Mouse (Mus musculus) kidney, adult 2 months (tissue): ENCODE measurements around the gene Csrp1. TPM values are rescaled to one million over a fixed set of nuclear protein-coding genes. Genes with fewer than 3 reads are reported as not detected.
A peak's percentile ranks its signal among the peaks of the same experiment; 100 is the strongest.

Experiments
- DNase-seq: peaks from one replicate; pipeline ENCODE4 v3.0.0; 2021
- H3K27ac ChIP-seq: fragments of 200-500 bp; 2 replicates; pipeline ENCODE4 v1.5.1; 2012; ENCODE audit warnings: low read depth, low read length, control low read depth, inconsistent platforms; ENCODE audit not compliant: insufficient read depth
- H3K27me3 ChIP-seq: fragments of 200-500 bp; replicated peaks from 2 replicates; pipeline ENCODE4 v1.6.1; 2012; ENCODE audit warnings: mild to moderate bottlenecking, moderate library complexity, low read length, inconsistent platforms; ENCODE audit not compliant: control insufficient read depth, insufficient read depth
- H3K36me3 ChIP-seq: fragments of 200-500 bp; 2 replicates; pipeline ENCODE4 v1.6.1; 2012; ENCODE audit warnings: mild to moderate bottlenecking, moderate library complexity, low read length, inconsistent platforms; ENCODE audit not compliant: control insufficient read depth, insufficient read depth
- H3K4me1 ChIP-seq: fragments of 200-500 bp; 2 replicates; pipeline ENCODE4 v1.6.1; 2011; ENCODE audit warnings: low read length; ENCODE audit not compliant: control insufficient read depth, insufficient read depth
- H3K4me3 ChIP-seq: fragments of 200-500 bp; 2 replicates; pipeline ENCODE4 v1.5.1; 2011; ENCODE audit warnings: mild to moderate bottlenecking, low read depth, low read length, control low read depth; ENCODE audit not compliant: insufficient read depth
- CTCF ChIP-seq: fragments of 200-500 bp; conservative IDR thresholded peaks from 2 replicates; pipeline ENCODE4 v1.5.1; 2011; ENCODE audit warnings: low read depth, mild to moderate bottlenecking, control low read depth, low read length, moderate library complexity, mixed read lengths; ENCODE audit not compliant: insufficient read depth, insufficient read length
- POLR2A ChIP-seq: fragments of 200-500 bp; IDR thresholded peaks from one replicate; pipeline ENCODE4 v1.6.1; 2011; ENCODE audit warnings: low read depth, low read length, control low read depth
- WGBS: fragments of 180-500 bp; shearing (Covaris S2); methylation state at CpG from one replicate; pipeline ENCODE4 v1.1.7; 2018; 5-methylcytosine and 5-hydroxymethylcytosine counted together
- polyA plus RNA-seq: library from polyadenylated mRNA; depleted of rRNA; stranded (reverse); fragments of >200 nt; gene quantifications from 2 replicates; pipeline ENCODE4 v1.2.3, GENCODE M21; 2012

Gene Csrp1
- polyA plus RNA-seq, 1 experiment: 122 TPM

GRCm38 (mm10) chr1:135771573-135771970 lies 51.7 kb downstream of the Csrp1 start:
- Histone ChIP-seq H3K27ac (no peak overlapping the region), H3K4me1 (peaks cover 6% of the 10 kb centered on the region; the same call in 1 of the 2 replicates), H3K27me3 (no peaks in the 10 kb centered on the region), H3K4me3 (no peak overlapping the region), H3K36me3 (no peaks in the 10 kb centered on the region)
- TF ChIP-seq CTCF: no peak
- TF ChIP-seq POLR2A: no peak
- no peak for DNase-seq
- WGBS: 60% methylated on average over 8 of the region's 8 CpGs

- DNase-seq: no peak
- no peak overlapping the region for H3K4me3 ChIP-seq
- H3K27me3 ChIP-seq: no peaks in the 10 kb centered on the region
- no peaks in the 10 kb centered on the region for H3K4me1 ChIP-seq
- H3K27ac ChIP-seq: no peak overlapping the region
- no peaks in the 10 kb centered on the region for H3K36me3 ChIP-seq
- TF ChIP-seq POLR2A (no peak), CTCF (no peak)
Measured at GRCm38 (mm10) chr1:135776596-135776995, 56.7 kb downstream of the Csrp1 start.

GRCm38 (mm10) chr1:135777046-135777445 lies 57.2 kb downstream of the Csrp1 start:
- Histone ChIP-seq H3K27ac (no peak overlapping the region), H3K4me1 (no peaks in the 10 kb centered on the region), H3K4me3 (no peak overlapping the region), H3K27me3 (no peaks in the 10 kb centered on the region), H3K36me3 (no peaks in the 10 kb centered on the region)
- 100% methylated on average over 1 of the region's 1 CpGs for WGBS
- no peak for DNase-seq
- TF ChIP-seq CTCF (no peak), POLR2A (no peak)

GRCm38 (mm10) chr1:135778780-135779535 lies 59.1 kb downstream of the Csrp1 start, which contains the start of gene Tnni1:
Gene Tnni1 (plus strand): TSS chr1:135779434.
- Histone ChIP-seq H3K27me3 (no peaks in the 10 kb centered on the region), H3K4me3 (no peak within 1 kb of the TSS), H3K36me3 (no peaks in the 10 kb centered on the region), H3K27ac (no peak within 1 kb of the TSS), H3K4me1 (no peaks in the 10 kb centered on the region)
- DNase-seq: no peak
- TF ChIP-seq CTCF (no peak), POLR2A (no peak)
- 19% methylated on average over 22 of the region's 22 CpGs for WGBS

GRCm38 (mm10) chr1:135780649-135781048 lies 60.8 kb downstream of the Csrp1 start:
- no peak for TF ChIP-seq POLR2A
- H3K36me3 ChIP-seq: no peaks in the 10 kb centered on the region
- no peak overlapping the region for H3K4me3 ChIP-seq
- WGBS: 53% methylated on average over 4 of the region's 4 CpGs
- H3K27me3 ChIP-seq: no peaks in the 10 kb centered on the region
- H3K27ac ChIP-seq: no peak overlapping the region
- H3K4me1 ChIP-seq: no peaks in the 10 kb centered on the region
- no peak for DNase-seq

GRCm38 (mm10) chr1:135781220-135781619 lies 61.4 kb downstream of the Csrp1 start:
- H3K27me3 ChIP-seq: no peaks in the 10 kb centered on the region
- no peak overlapping the region for H3K27ac ChIP-seq
- DNase-seq: peak; percentile 72
- no peak overlapping the region for H3K4me3 ChIP-seq
- no peaks in the 10 kb centered on the region for H3K36me3 ChIP-seq
- WGBS: 13% methylated on average over 13 of the region's 13 CpGs
- H3K4me1 ChIP-seq: no peaks in the 10 kb centered on the region
- TF ChIP-seq CTCF (peak; percentile 96), POLR2A (no peak)

- Histone ChIP-seq H3K27ac (no peak overlapping the region), H3K4me3 (no peak overlapping the region), H3K36me3 (no peaks in the 10 kb centered on the region), H3K27me3 (no peaks in the 10 kb centered on the region), H3K4me1 (no peaks in the 10 kb centered on the region)
- TF ChIP-seq CTCF (no peak), POLR2A (no peak)
- DNase-seq: no peak
- WGBS: 69% methylated on average over 10 of the region's 10 CpGs
Measured at GRCm38 (mm10) chr1:135782816-135783215, 63.0 kb downstream of the Csrp1 start.
